Mouse (Mus musculus) Patski (cell line): ENCODE data around the gene Ramp3. TPM values are rescaled to one million over a fixed set of nuclear protein-coding genes. Genes with fewer than 3 reads are reported as not detected.

Experiments
- ATAC-seq: fragments of 100-300 bp; one replicate; pipeline ENCODE4 v1.8.0; 2021
- CTCF ChIA-PET: fragments of 350-600 bp; sonication (Branson Sonifier 250); formaldehyde crosslinking; loops from one replicate; lab custom pipeline; 2022; ENCODE audit warnings: inconsistent platforms; lab: Charles Lee
- POLR2A ChIA-PET: fragments of 350-600 bp; sonication (Branson Sonifier 250); formaldehyde crosslinking; loops from one replicate; lab custom pipeline; 2022; ENCODE audit warnings: antibody characterized with exemption, inconsistent platforms; lab: Charles Lee
- DNase-seq: peaks from one replicate; pipeline ENCODE4 v3.0.0-alpha.2; 2011; ENCODE audit warnings: low read depth, low spot score
- H3K27me3 ChIP-seq: fragments of 371-371 bp; one replicate; pipeline ENCODE4 v1.5.1; 2021
- CTCF ChIP-seq: fragments of 100-300 bp; IDR thresholded peaks from one replicate; pipeline ENCODE4 v1.5.1; 2021
- in situ Hi-C: fragments of 300-500 bp; cut with MboI; formaldehyde crosslinking; loops from 3 replicates; pipeline ENCODE4 v1.11.1; 2018; ENCODE audit warnings: low pct_unique_long_range_greater_than_20kb, mixed read lengths
- polyA plus RNA-seq: library from polyadenylated mRNA; unstranded; gene quantifications from one replicate; pipeline ENCODE4 v1.2.3, GENCODE M21; 2021

Ramp3 gene
- polyA plus RNA-seq, result 21.6 TPM

DNA sequence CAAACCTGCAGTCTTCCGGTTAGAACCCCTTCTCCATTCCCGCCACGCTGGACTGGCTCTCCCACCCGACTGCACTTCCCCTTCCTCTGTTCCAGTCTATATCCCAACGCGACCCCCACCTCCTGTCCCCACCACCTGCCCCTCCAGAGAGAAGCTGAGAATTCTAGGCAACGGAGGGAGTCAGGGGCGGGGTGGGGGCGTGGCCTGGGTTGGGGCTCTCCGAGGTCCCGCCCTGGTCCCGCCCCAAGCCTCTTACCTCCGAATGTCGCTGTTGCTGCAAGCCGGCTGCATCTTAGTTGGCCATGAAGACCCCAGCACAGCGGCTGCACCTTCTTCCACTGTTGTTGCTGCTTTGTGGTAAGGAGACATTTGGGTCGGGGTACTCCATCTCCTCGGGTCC is at the start of gene Ramp3:
Gene Ramp3 (plus strand): TSS at position 251 of the 400 bp plus-strand sequence.
- ATAC-seq (peak; percentile 58), DNase-seq (no peak)
- TF ChIP-seq CTCF, result no peak
- CTCF ChIA-PET, result interaction anchor here (0.8 to 2.0 kb wide), 2 partner anchors 10 to 110 kb away, joined by 3 to 5 read pairs; no protein-coding TSS in a partner anchor
- in situ Hi-C loops, result no loop called here
- POLR2A ChIA-PET, result interaction anchor here (0.7 to 1.0 kb wide), 3 partner anchors 15 to 539 kb away, joined by 3 to 4 read pairs (median 3); partner anchors contain the start of gene Igfbp1
- H3K27me3 ChIP-seq, result no peaks in the 10 kb centered on the region

DNA sequence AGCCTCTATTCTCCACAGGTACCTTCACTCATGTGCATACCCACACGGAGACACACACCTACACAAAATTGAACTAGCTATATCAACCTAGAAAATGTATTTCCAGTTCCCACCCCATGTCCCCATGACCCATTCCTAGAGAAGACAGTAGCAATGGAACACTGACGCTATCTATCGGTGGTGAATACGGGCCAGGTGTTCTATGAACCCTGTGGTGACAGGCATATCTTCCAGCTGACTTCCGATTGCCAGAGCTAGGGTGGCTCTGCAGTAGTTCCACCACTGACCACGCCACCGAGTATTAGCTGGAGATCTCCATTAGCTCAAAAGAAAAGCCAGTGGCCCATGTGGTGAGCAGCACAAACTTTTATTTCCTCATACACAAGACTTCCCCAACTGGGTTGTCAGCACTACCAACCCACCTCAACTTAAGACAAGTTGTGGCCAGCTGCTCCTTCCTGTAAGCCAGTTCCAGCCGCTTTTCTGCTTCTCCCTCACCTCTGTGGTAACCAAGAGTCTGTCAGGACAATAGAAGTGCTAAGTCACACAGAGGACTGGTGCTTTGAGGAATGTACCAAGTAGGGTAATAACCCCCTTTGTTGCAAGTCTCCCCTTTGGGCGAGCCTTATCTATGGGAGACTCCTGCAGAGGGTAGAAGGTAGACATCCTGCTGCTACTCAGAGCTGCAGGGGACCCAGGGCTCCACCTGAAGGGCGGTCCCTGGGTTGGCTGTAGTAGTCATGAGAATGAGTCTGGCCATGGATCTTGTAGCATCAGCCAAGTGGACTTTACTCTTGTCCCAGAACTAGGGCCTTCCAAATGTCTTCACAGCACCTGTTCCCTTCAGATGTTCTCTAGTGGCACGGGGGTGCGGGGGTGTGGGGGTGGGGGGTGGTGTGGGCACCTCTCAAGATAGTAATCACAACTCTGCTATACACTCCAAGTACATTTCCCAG is 42.8 kb upstream of the Ramp3 start:
- no peak for TF ChIP-seq CTCF
- ChIA-PET POLR2A (interaction anchor here (0.9 to 1.4 kb wide), 4 partner anchors 8 to 144 kb away, joined by 3 to 6 read pairs (median 3); no protein-coding TSS in a partner anchor), CTCF (interaction anchor here (0.8 kb wide), 3 partner anchors 9 to 23 kb away, joined by 3 to 4 read pairs (median 3); partner anchors contain the start of gene Nacad)
- H3K27me3 ChIP-seq, result no peaks in the 10 kb centered on the region
- ATAC-seq, result no peak
- in situ Hi-C loops, result no loop called here
- DNase-seq, result no peak

DNA sequence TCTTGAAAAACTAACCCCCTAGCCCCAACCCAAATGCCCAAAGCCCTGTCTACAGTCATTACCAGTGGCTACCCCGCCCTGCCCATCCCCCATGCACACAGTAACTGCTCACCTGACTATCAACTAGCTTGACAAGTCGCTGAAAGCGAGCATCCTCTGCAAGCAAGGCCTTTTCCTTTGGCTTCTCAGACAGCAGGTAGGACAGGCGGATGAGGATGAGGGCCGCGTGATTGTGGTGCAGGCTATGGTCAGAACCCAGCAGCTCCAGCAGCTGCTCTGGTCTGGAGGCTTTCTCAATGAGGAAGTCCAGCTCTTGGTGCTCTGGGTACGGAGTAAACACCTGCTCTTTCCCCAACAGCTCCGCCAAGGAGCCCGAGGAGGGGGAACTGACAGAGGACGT is 34.6 kb upstream of the Ramp3 start:
- ChIA-PET POLR2A (interaction anchor here (0.6 kb wide), 1 partner anchor 35 kb away, joined by 3 read pairs; no protein-coding TSS in a partner anchor), CTCF (no interaction called here)
- no peaks in the 10 kb centered on the region for H3K27me3 ChIP-seq
- no peak for ATAC-seq
- no peak for TF ChIP-seq CTCF
- in situ Hi-C loops, result no loop called here
- DNase-seq, result no peak

GRCm38 (mm10) chr11:6624619-6625382 is 33.5 kb upstream of the Ramp3 start:
- in situ Hi-C loops, result no loop called here
- ATAC-seq (no peak), DNase-seq (no peak)
- ChIA-PET POLR2A (interaction anchor here (0.6 to 1.6 kb wide), 3 partner anchors 18 to 155 kb away, joined by 3 to 6 read pairs (median 4); partner anchors contain the start of gene Nacad), CTCF (interaction anchor here (0.8 to 1.2 kb wide), 2 partner anchors 9 to 18 kb away, joined by 3 read pairs; no protein-coding TSS in a partner anchor)
- no peaks in the 10 kb centered on the region for H3K27me3 ChIP-seq
- no peak for TF ChIP-seq CTCF

- POLR2A ChIA-PET, result interaction anchor here (0.6 to 1.6 kb wide), 2 partner anchors 19 to 156 kb away, joined by 4 to 6 read pairs; partner anchors contain the start of gene Nacad
- no peaks in the 10 kb centered on the region for H3K27me3 ChIP-seq
- no peak for TF ChIP-seq CTCF
- CTCF ChIA-PET, result no interaction called here
- ATAC-seq (peak; percentile 89), DNase-seq (peak; percentile 61)
- in situ Hi-C loops, result no loop called here
These were observed 32.6 kb upstream of the Ramp3 start, which contains the start of gene Tbrg4 for GRCm38 (mm10) chr11:6625478-6626387. Gene Tbrg4, minus strand, starts transcription at chr11:6626067.

- in situ Hi-C loops, result no loop called here
- ChIA-PET CTCF (no interaction called here), POLR2A (interaction anchor here (1.0 kb wide), 1 partner anchor 62 kb away, joined by 3 read pairs; no protein-coding TSS in a partner anchor)
- DNase-seq (no peak), ATAC-seq (no peak)
- no peak for TF ChIP-seq CTCF
- H3K27me3 ChIP-seq, result no peaks in the 10 kb centered on the region
These were observed 31.9 kb upstream of the Ramp3 start for GRCm38 (mm10) chr11:6626388-6626772.

DNA sequence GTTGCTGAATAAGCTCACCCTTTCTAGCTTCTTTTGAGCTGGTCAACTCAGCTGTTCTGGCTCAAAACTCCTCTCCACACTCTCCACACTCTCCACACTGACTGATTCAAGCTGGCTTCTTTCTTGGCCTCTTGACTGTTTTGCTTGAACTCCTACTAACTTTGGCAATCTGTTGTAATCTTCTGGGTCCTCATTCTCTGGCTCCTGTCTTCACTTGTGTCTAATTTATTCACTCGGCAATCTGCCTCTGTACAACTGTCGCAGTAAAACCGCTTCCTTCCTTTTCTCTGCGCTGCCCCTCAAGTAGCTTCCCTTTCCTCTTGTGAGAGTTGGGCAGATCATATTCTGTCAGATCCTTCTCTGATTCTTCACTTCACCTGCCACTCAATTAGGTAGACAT is 30.6 kb upstream of the Ramp3 start:
- in situ Hi-C loops, result no loop called here
- ChIA-PET POLR2A (interaction anchor here (1.4 kb wide), 1 partner anchor 11 kb away, joined by 5 read pairs; no protein-coding TSS in a partner anchor), CTCF (interaction anchor here (0.9 to 2.2 kb wide), 3 partner anchors 10 to 99 kb away, joined by 3 to 6 read pairs (median 5); no protein-coding TSS in a partner anchor)
- DNase-seq (no peak), ATAC-seq (no peak)
- TF ChIP-seq CTCF, result no peak
- no peaks in the 10 kb centered on the region for H3K27me3 ChIP-seq

GRCm38 (mm10) chr11:6628568-6628967 is 29.8 kb upstream of the Ramp3 start:
- in situ Hi-C loops, result no loop called here
- no peaks in the 10 kb centered on the region for H3K27me3 ChIP-seq
- DNase-seq (no peak), ATAC-seq (peak; percentile 76)
- ChIA-PET POLR2A (interaction anchor here (1.4 kb wide), 1 partner anchor 12 kb away, joined by 5 read pairs; no protein-coding TSS in a partner anchor), CTCF (interaction anchor here (0.9 to 2.2 kb wide), 3 partner anchors 11 to 100 kb away, joined by 3 to 6 read pairs (median 5); no protein-coding TSS in a partner anchor)
- no peak for TF ChIP-seq CTCF

GRCm38 (mm10) chr11:6629655-6630054 is 28.7 kb upstream of the Ramp3 start:
- in situ Hi-C loops, result no loop called here
- H3K27me3 ChIP-seq, result no peaks in the 10 kb centered on the region
- POLR2A ChIA-PET, result no interaction called here
- CTCF ChIA-PET, result interaction anchor here (1.0 to 1.1 kb wide), 2 partner anchors 61 to 80 kb away, joined by 3 read pairs; no protein-coding TSS in a partner anchor
- DNase-seq, result no peak
- no peak for ATAC-seq
- peak; percentile 56 for TF ChIP-seq CTCF
